Mouse (Mus musculus): ENCODE results near the gene Duxf3. TPM values are rescaled to one million over a fixed set of nuclear protein-coding genes. Genes with fewer than 3 reads are reported as not detected.
"Not testable (repeated sequence)": the region's sequence is repeated elsewhere in the genome, so short reads cannot be mapped to it uniquely, and the experiment has no call there.

The Duxf3 gene
- total RNA-seq (2012; rRNA removed) (0.17 TPM in 1 of 2 replicates, not detected in the other), total RNA-seq (2014; rRNA removed) (not detected in 2 replicates), polyA plus RNA-seq (2012; ENCODE audit: insufficient read length, low read depth) (not detected in 2 replicates)

- H3K4me1 ChIP-seq (ENCODE audit: control insufficient read depth in 1 of 2, insufficient read depth in 2 of 2); DNase-seq (ENCODE audit: extremely low read depth); H3K9ac ChIP-seq (ENCODE audit: insufficient read depth, low read depth); H3K9me3 ChIP-seq (replicated peaks; ENCODE audit: low read length); H3K36me3 ChIP-seq (replicated peaks in 1 of 2; ENCODE audit: control insufficient read depth in 1 of 2, insufficient read depth in 1 of 2, low read length in 1 of 2); H3K79me2 ChIP-seq (replicated peaks; ENCODE audit: control insufficient read depth, extremely low read depth, insufficient read depth, poor library complexity, severe bottlenecking); H3K4me3 ChIP-seq (replicated peaks in 1 of 3; ENCODE audit: low read depth in 2 of 3, low read length in 2 of 3, poor library complexity in 1 of 3); H3K27ac ChIP-seq (ENCODE audit: insufficient read depth, low read depth); in situ Hi-C loops (cut with MboI; ENCODE audit: low pct_ligation_motif_present, low pct_unique_long_range_greater_than_20kb, low sequenced_read_pairs); H3K4me2 ChIP-seq (ENCODE audit: insufficient read depth, low read depth, poor library complexity, severe bottlenecking); dilution Hi-C loops (cut with MboI; ENCODE audit: extremely low pct_ligation_motif_present, extremely low pct_unique_long_range_greater_than_20kb, low sequenced_read_pairs): not testable (repeated sequence)
- H3K27me3 ChIP-seq (replicated peaks) = peaks cover 22% of the 10 kb centered on the region
These were observed at the start of gene Duxf3 for GRCm38 (mm10) chr10:58232641-58232969. TSS of gene Duxf3 (minus strand) at chr10:58232675.

DNA sequence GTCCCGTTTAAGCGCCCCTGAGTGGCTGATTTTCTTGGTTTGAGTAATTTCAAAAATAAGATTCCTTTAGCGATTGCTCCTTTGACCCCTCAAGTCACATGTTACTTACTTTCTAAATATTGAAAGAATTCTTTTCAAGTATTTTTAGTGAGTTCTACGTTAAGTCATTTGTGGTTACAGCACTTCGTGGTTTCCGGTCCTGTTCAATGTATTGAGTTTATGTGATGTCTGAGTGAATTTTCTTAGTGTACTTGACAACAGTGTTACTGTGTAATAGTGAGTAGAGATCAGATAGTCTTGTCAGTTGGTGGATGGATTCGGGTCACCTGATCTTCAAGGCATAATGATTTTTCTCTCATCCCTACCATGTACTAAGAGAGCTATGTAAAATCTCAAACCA, 49.8 kb upstream of the Duxf3 start:
- H3K36me3 ChIP-seq (replicated peaks in 1 of 2; ENCODE audit: control insufficient read depth in 1 of 2, insufficient read depth in 1 of 2, low read length in 1 of 2) = peaks cover 40 to 66% of the 10 kb centered on the region in 2 experiments
- no peak for TF ChIP-seq SMC3 (IDR thresholded peaks at IDR 0.05; ENCODE audit: low read depth, low read length)
- no peak for TF ChIP-seq CHD2 (IDR thresholded peaks at IDR 0.05; ENCODE audit: low read length)
- TF ChIP-seq JUN (IDR thresholded peaks at IDR 0.05; ENCODE audit: insufficient read depth, low read depth, low read length) = no peak
- no peak for TF ChIP-seq POLR2AphosphoS2 (IDR thresholded peaks at IDR 0.05; ENCODE audit: low read depth, low read length)
- TF ChIP-seq HCFC1 (IDR thresholded peaks at IDR 0.05; ENCODE audit: low read depth, low read length) = no peak
- no peak for TF ChIP-seq SIN3A (IDR thresholded peaks at IDR 0.05; ENCODE audit: low read length)
- no peak for TF ChIP-seq TCF12 (IDR thresholded peaks at IDR 0.05; ENCODE audit: low read depth, low read length)
- no peak for TF ChIP-seq CHD1 (IDR thresholded peaks at IDR 0.05; ENCODE audit: low read depth, low read length)
- TF ChIP-seq MAZ (IDR thresholded peaks at IDR 0.05; ENCODE audit: low read depth, low read length) = no peak
- TF ChIP-seq UBTF (IDR thresholded peaks at IDR 0.05; ENCODE audit: low read depth, low read length) = no peak
- TF ChIP-seq CTCF (conservative IDR thresholded peaks at IDR 0.05 in 1 of 2, IDR thresholded peaks at IDR 0.05 in 1 of 2; ENCODE audit: low read depth in 2 of 2, low read length in 2 of 2) = no peak
- TF ChIP-seq NRF1 (IDR thresholded peaks at IDR 0.05; ENCODE audit: low read depth, low read length) = no peak
- TF ChIP-seq ZMIZ1 (IDR thresholded peaks at IDR 0.05; ENCODE audit: low read depth, low read length) = no peak
- no peak for TF ChIP-seq TBP (conservative IDR thresholded peaks at IDR 0.05; ENCODE audit: low read depth, low read length)
- no peak for TF ChIP-seq EP300 (IDR thresholded peaks at IDR 0.05; ENCODE audit: low read length)
- TF ChIP-seq PAX5 (IDR thresholded peaks at IDR 0.05; ENCODE audit: low read length) = no peak
- no peak for TF ChIP-seq ZKSCAN1 (IDR thresholded peaks at IDR 0.05; ENCODE audit: borderline replicate concordance, low read depth, low read length)
- TF ChIP-seq GABPA (IDR thresholded peaks at IDR 0.05; ENCODE audit: insufficient replicate concordance, low read depth, low read length) = no peak

More for the DNA sequence above, 49.8 kb upstream of the Duxf3 start:
- no peak overlapping the region for H3K9ac ChIP-seq (ENCODE audit: insufficient read depth, low read depth)
- DNase-seq (ENCODE audit: extremely low read depth) = no peak
- H3K9me3 ChIP-seq (replicated peaks; ENCODE audit: low read length) = no peaks in the 10 kb centered on the region
- H3K4me3 ChIP-seq (replicated peaks in 1 of 3; ENCODE audit: low read depth in 2 of 3, low read length in 2 of 3, poor library complexity in 1 of 3) = no peak overlapping the region
- no peaks in the 10 kb centered on the region for H3K79me2 ChIP-seq (replicated peaks; ENCODE audit: control insufficient read depth, extremely low read depth, insufficient read depth, poor library complexity, severe bottlenecking)
- dilution Hi-C loops (cut with MboI; ENCODE audit: extremely low pct_ligation_motif_present, extremely low pct_unique_long_range_greater_than_20kb, low sequenced_read_pairs) = no loop called here
- in situ Hi-C loops (cut with MboI; ENCODE audit: low pct_ligation_motif_present, low pct_unique_long_range_greater_than_20kb, low sequenced_read_pairs) = no loop called here
- 0 out of 4 replicates have a peak, but pooled peaks cover 0 to 2% of the 10 kb centered on the region in 2 experiments for H3K4me1 ChIP-seq (ENCODE audit: control insufficient read depth in 1 of 2, insufficient read depth in 2 of 2)
- H3K4me2 ChIP-seq (ENCODE audit: insufficient read depth, low read depth, poor library complexity, severe bottlenecking) = no peak overlapping the region
- no peaks in the 10 kb centered on the region for H3K27me3 ChIP-seq (replicated peaks)
- H3K27ac ChIP-seq (ENCODE audit: insufficient read depth, low read depth) = no peak overlapping the region
